Mouse (Mus musculus) limb, embryonic 15.5 days (tissue): ENCODE data around the gene Gkap1. TPM values are rescaled to one million over a fixed set of nuclear protein-coding genes. Genes with fewer than 3 reads are reported as not detected.

ENCODE experiments used
- ATAC-seq: fragments of 200-750 bp; cut with Nextera tagmentation; 2 replicates; pipeline ENCODE4 v1.8.0; 2017; ENCODE audit warnings: low read depth, moderate TSS enrichment; ENCODE audit not compliant: insufficient number of reproducible peaks, low FRiP score, low TSS enrichment
- H3K27ac ChIP-seq: fragments of 300-500 bp; sonication (generic); 2 replicates; pipeline ENCODE4 v1.5.1; 2015; ENCODE audit warnings: moderate library complexity, mild to moderate bottlenecking, inconsistent platforms
- H3K27me3 ChIP-seq: fragments of 300-500 bp; sonication (generic); 2 replicates; pipeline ENCODE4 v1.6.1; 2015; ENCODE audit warnings: inconsistent platforms
- H3K36me3 ChIP-seq: fragments of 300-500 bp; sonication (generic); 2 replicates; pipeline ENCODE4 v1.6.1; 2015; ENCODE audit warnings: inconsistent platforms
- H3K4me1 ChIP-seq: fragments of 300-500 bp; sonication (generic); 2 replicates; pipeline ENCODE4 v1.6.1; 2015; ENCODE audit warnings: inconsistent platforms
- H3K4me2 ChIP-seq: fragments of 300-500 bp; sonication (generic); 2 replicates; pipeline ENCODE4 v1.6.1; 2015; ENCODE audit warnings: mild to moderate bottlenecking, inconsistent platforms
- H3K4me3 ChIP-seq: fragments of 300-500 bp; sonication (generic); 2 replicates; pipeline ENCODE4 v1.5.1; 2015; ENCODE audit warnings: mild to moderate bottlenecking, inconsistent platforms
- H3K9ac ChIP-seq: fragments of 300-500 bp; sonication (generic); 2 replicates; pipeline ENCODE4 v1.6.1; 2015; ENCODE audit warnings: inconsistent platforms
- H3K9me3 ChIP-seq: fragments of 300-500 bp; sonication (generic); 2 replicates; pipeline ENCODE4 v1.6.1; 2016; ENCODE audit warnings: inconsistent platforms
- WGBS: fragments of 180-500 bp; shearing (Covaris S2); methylation state at CpG from one replicate; pipeline ENCODE4 v1.1.7; 2015; 5-methylcytosine and 5-hydroxymethylcytosine counted together
- microRNA-seq: library from miRNA; unstranded; fragments of <30 nt; microRNA quantifications from one replicate; pipeline ENCODE4, GENCODE M21; 2016
- polyA plus RNA-seq: library from polyadenylated mRNA; unstranded; fragments of >200 nt; fragmentation: Nextera tagmentation; extraction: Ambion mirVana; gene quantifications from 2 replicates; pipeline ENCODE4 v1.2.1, GENCODE M21; 2015

Gene Gkap1
- polyA plus RNA-seq, 1 experiment from 2014 or later, result 23.8 TPM

DNA sequence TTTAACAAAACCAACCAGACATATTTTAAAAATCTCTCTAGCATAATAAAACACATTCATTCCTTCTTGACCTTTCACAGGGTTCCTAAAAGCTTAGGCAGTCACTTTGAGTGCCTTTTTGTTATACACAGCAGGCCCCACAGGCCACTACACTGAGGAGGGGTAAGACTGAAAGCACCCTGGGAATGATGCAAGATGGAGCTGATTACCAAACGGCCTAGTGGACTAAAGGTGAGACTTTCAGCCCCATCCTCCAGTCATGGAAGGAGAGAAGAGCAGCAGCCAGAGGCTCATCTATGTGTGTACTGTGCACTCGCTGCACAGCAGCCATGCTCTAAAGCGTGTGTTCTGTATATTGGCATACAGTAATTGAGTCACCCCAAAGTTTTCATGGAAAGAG, 80.6 kb downstream of the Gkap1 start:
- Histone ChIP-seq H3K4me2 (no peak overlapping the region), H3K27me3 (no peaks in the 10 kb centered on the region), H3K27ac (no peak overlapping the region), H3K9ac (no peak overlapping the region), H3K9me3 (no peaks in the 10 kb centered on the region), H3K36me3 (peaks cover 57% of the 10 kb centered on the region), H3K4me1 (0 out of 2 replicates have a peak, but pooled peaks cover 3% of the 10 kb centered on the region), H3K4me3 (no peak overlapping the region)
- 85% methylated on average over 3 of the region's 3 CpGs for WGBS
- no peak for ATAC-seq

DNA sequence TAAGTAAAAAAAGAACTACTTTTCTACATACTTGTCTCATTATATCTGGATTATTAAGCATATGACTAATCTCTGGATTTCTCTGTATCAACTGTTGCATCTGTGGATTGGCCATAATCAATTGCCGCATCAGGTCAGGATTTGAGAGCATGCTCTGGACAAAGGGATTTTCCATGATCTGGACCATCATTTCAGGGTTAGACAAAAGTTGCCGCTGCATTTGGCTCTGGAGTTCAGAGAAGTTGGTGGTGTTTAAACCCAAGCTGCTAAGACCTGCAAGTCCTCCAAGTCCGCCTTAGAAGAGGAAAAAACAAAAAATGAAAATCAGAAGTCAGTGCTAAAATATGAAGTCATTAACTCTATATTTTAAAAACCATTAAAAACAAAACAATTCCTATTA, 82.3 kb downstream of the Gkap1 start:
- H3K4me1 ChIP-seq, result no peaks in the 10 kb centered on the region
- no peaks in the 10 kb centered on the region for H3K27me3 ChIP-seq
- H3K27ac ChIP-seq, result no peak overlapping the region
- no peak for ATAC-seq
- no peak overlapping the region for H3K4me3 ChIP-seq
- H3K9me3 ChIP-seq, result no peaks in the 10 kb centered on the region
- 93% methylated on average over 3 of the region's 3 CpGs for WGBS
- no peak overlapping the region for H3K9ac ChIP-seq
- no peak overlapping the region for H3K4me2 ChIP-seq
- H3K36me3 ChIP-seq, result peaks cover 64% of the 10 kb centered on the region

DNA sequence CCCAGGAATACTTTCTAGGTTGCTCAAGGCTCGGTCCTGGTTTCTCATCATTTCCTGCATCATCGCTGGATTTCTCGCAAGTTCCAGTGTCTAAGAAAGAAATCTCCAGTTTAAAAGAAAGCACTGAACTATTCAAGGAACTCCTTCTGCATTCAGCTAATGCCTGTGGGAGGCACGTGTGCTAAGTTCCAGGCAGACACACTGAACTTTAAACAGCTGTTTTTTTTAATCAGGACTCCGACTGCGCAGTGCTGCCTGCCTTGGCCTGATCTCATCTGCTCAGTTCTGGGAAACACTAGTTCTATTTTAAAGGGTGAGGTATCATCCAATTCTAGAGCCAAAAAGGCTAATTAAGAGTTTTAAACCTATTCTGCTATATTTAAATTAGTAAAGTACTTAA, 83.4 kb downstream of the Gkap1 start:
- Histone ChIP-seq H3K9me3 (no peaks in the 10 kb centered on the region), H3K4me3 (no peak overlapping the region), H3K4me1 (no peaks in the 10 kb centered on the region), H3K36me3 (peaks cover 62% of the 10 kb centered on the region), H3K4me2 (no peak overlapping the region), H3K9ac (no peak overlapping the region), H3K27ac (no peak overlapping the region), H3K27me3 (no peaks in the 10 kb centered on the region)
- 88% methylated on average over 6 of the region's 6 CpGs for WGBS
- ATAC-seq, result no peak

DNA sequence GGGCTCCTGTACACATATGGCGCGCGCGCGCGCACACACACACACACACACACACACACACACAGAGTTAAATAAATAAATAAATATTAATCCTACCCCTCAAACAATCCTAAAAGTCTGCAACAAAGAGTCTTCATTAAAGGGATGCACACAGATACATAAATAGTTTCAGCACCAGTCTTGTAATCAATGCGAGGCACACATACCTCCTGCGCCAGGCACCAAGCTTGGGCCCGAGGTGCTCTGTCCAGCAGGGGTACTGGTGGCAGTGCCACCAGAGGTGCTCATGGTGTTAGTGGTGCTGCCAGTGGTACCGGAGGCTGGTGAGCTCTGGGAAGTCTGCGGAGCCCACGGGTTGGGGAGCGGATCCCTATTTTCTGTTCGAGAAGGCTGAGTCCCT, 84.0 kb downstream of the Gkap1 start:
- no peak overlapping the region for H3K9ac ChIP-seq
- no peak overlapping the region for H3K4me3 ChIP-seq
- H3K36me3 ChIP-seq, result peaks cover 61% of the 10 kb centered on the region
- WGBS, result 98% methylated on average over 14 of the region's 14 CpGs
- H3K9me3 ChIP-seq, result no peaks in the 10 kb centered on the region
- no peak overlapping the region for H3K27ac ChIP-seq
- no peak for ATAC-seq
- no peaks in the 10 kb centered on the region for H3K4me1 ChIP-seq
- no peaks in the 10 kb centered on the region for H3K27me3 ChIP-seq
- no peak overlapping the region for H3K4me2 ChIP-seq

DNA sequence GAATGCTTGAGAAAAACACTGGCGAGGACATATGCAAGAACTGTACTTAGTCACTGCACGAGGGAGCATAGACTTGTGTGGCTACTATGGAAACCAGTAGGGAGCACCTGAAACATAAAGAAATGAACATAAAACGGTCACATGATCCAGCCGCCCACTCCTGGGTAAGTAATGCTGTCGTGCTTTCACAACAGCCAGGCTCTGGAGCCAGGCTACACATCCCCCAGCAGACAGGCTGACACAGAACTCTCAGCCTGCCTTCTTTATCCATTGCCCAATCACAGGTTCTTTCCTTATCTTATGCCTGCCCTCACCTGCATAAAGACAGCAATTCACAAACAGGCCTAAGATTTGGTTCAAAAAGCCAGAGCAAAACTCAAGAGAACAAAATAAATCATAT, 86.0 kb downstream of the Gkap1 start:
- Histone ChIP-seq H3K4me1 (no peaks in the 10 kb centered on the region), H3K4me2 (no peak overlapping the region), H3K9ac (no peak overlapping the region), H3K27me3 (no peaks in the 10 kb centered on the region), H3K36me3 (peaks cover 63% of the 10 kb centered on the region), H3K27ac (no peak overlapping the region), H3K9me3 (no peaks in the 10 kb centered on the region), H3K4me3 (no peak overlapping the region)
- WGBS, result 69% methylated on average over 5 of the region's 5 CpGs
- ATAC-seq, result no peak

DNA sequence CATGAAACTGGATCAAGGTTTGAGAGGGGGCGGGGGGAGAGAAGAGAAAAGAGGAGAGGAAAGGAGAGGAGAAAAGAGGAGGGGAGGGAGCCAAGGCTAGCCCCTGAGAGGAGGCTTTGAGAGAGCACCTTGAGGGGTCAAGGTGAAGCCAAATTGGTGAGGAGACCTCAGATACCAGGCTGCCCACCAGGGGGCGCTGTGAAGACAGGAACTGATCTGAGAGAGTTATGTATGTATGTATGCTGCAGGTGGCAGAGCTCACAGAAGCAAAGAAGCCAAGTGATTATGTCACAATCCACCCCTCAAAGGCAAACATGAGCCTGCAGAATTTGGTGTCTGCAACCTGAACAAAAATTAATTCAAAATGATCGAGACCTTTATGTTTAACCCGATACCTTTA, 87.1 kb downstream of the Gkap1 start:
- Histone ChIP-seq H3K27ac (no peak overlapping the region), H3K4me3 (no peak overlapping the region), H3K27me3 (no peaks in the 10 kb centered on the region), H3K4me1 (no peaks in the 10 kb centered on the region), H3K36me3 (peaks cover 65% of the 10 kb centered on the region), H3K9ac (no peak overlapping the region), H3K9me3 (no peaks in the 10 kb centered on the region), H3K4me2 (no peak overlapping the region)
- no peak for ATAC-seq
- 60% methylated on average over 4 of the region's 4 CpGs for WGBS

DNA sequence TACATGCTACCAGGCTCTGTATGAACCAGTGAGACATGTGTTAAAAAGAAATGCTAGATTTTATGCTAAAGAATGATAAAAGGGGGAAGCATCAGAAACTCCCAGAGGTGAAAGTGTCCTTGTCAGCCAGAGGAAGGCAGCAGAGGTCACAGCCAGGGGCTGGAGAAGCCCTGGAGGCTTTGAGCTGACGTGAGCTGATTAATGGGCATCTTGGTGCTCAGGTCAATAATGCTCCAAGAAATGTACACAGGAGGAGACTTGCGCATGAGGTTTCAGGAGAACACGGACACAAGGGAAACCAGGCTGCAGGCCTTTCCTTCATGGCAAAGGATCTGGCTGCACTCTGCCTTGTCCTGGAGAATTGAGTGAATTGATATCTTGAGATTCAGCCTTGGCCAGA, 87.7 kb downstream of the Gkap1 start:
- Histone ChIP-seq H3K4me2 (no peak overlapping the region), H3K9ac (no peak overlapping the region), H3K27me3 (no peaks in the 10 kb centered on the region), H3K4me3 (no peak overlapping the region), H3K9me3 (no peaks in the 10 kb centered on the region), H3K27ac (no peak overlapping the region), H3K36me3 (peaks cover 65% of the 10 kb centered on the region), H3K4me1 (no peaks in the 10 kb centered on the region)
- WGBS, result 89% methylated on average over 3 of the region's 3 CpGs
- ATAC-seq, result no peak

DNA sequence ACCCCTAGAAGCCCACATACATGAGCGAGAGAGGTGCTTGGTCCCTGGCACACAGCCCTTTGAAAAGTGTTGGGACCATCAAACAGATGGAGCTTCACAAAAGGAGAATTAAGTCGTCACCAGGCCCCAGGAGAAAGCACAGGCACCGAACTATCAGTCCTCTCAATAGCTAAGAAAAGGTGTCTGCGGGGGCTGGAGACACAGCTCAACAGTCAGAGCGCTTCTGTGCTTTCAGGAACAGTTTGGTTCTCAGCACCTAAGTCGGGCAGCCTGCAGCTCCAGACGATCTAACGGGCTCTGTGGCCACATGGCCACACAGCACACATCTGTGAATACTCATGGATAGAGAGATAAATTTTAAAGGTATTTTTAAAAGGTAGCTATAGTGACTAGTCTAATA, 89.2 kb downstream of the Gkap1 start:
- Histone ChIP-seq H3K4me2 (no peak overlapping the region), H3K4me3 (no peak overlapping the region), H3K36me3 (peaks cover 61% of the 10 kb centered on the region), H3K27ac (no peak overlapping the region), H3K27me3 (no peaks in the 10 kb centered on the region), H3K9ac (no peak overlapping the region), H3K4me1 (no peaks in the 10 kb centered on the region), H3K9me3 (no peaks in the 10 kb centered on the region)
- WGBS, result 69% methylated on average over 8 of the region's 8 CpGs
- no peak for ATAC-seq

DNA sequence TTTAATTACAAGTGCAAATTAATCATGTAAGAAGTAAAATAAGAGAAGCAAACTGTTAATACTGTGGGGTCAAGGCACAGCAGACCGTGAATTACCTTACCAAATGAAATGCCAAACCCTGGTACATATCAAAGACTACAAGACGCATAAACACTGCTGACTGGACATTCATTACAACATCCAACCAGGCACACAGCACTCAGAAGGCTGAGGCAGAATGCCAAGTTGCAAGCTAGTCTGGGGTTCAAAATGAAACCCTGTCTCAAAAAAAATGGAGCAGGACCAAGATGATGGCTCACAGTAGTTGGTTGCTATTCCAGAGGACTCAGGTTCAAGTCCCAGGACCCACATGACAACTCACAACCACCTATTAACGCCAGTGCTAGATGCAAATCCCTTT, 91.4 kb downstream of the Gkap1 start:
- Histone ChIP-seq H3K4me2 (no peak overlapping the region), H3K27ac (no peak overlapping the region), H3K4me3 (no peak overlapping the region), H3K4me1 (no peaks in the 10 kb centered on the region), H3K9ac (no peak overlapping the region), H3K36me3 (peaks cover 63% of the 10 kb centered on the region), H3K27me3 (no peaks in the 10 kb centered on the region), H3K9me3 (no peaks in the 10 kb centered on the region)
- WGBS, result 86% methylated on average over 3 of the region's 3 CpGs
- no peak for ATAC-seq

Small RNA genes within 50 kb of the gene (microRNA-seq; reads per million reads assigned to microRNA genes)
- not detected for gene Mir6369

Other genes with a start within 250 kb of the Gkap1 start
- 2.8 and 3.7 TPM in 2 replicates for gene Klhl3, start 162.1 kb downstream of the Gkap1 start, polyA plus RNA-seq
- 27.8 and 31.7 TPM in 2 replicates for gene Hnrnpa0, start 147.1 kb downstream of the Gkap1 start, polyA plus RNA-seq
- gene Idnk, start 118.0 kb downstream of the Gkap1 start, polyA plus RNA-seq, result 29.3 and 33.0 TPM in 2 replicates
- gene Ubqln1, start 60.0 kb downstream of the Gkap1 start, polyA plus RNA-seq, result 98.8 and 108 TPM in 2 replicates
- gene Kif27, start 83.4 kb upstream of the Gkap1 start, polyA plus RNA-seq, result 0.43 and 0.45 TPM in 2 replicates
- gene 2210016F16Rik, start 109.5 kb upstream of the Gkap1 start, polyA plus RNA-seq, result 27.7 and 29.7 TPM in 2 replicates
- 22.8 and 24.5 TPM in 2 replicates for gene Rmi1, start 126.5 kb upstream of the Gkap1 start, polyA plus RNA-seq
- gene Hnrnpk, start 127.6 kb upstream of the Gkap1 start, polyA plus RNA-seq, result 1,317 and 1,364 TPM in 2 replicates